Mouse (Mus musculus) embryonic fibroblast, embryonic 13.5 days (primary cell): ENCODE data around the gene Prss34.

Experiments
- CTCF ChIP-seq: IDR thresholded peaks from 2 replicates; pipeline ENCODE4 v1.5.1; 2011; ENCODE audit warnings: mild to moderate bottlenecking, control low read depth, low read length, moderate library complexity, borderline replicate concordance; ENCODE audit not compliant: insufficient read depth
- POLR2A ChIP-seq: IDR thresholded peaks from 2 replicates; pipeline ENCODE4 v1.6.1; 2011; ENCODE audit warnings: low read depth, mild to moderate bottlenecking, control low read depth, low read length, moderate library complexity

DNA sequence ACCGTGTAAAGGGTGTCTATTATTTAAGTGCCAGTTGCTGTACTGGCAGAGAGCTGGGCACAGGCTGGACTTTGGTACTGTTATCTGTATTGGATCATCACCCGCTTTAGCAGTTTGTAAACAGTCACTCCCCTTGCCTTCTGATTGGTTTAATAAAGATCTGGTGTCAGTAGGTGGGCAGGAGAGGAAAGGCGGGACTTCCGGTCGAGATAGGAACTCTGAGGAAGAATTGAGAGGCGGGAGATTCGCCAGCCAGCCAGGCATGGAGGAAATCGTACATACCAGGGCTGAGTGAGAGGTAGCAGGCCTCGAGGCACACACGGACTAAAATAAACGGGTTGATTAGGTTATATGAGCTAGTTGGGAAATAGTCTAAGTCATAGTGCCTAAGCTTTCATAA lies 16.1 kb upstream of the Prss34 start:
- TF ChIP-seq CTCF (no peak), POLR2A (no peak)
